Mouse (Mus musculus): Measurements from ENCODE around the gene Myh1. TPM values are rescaled to one million over a fixed set of nuclear protein-coding genes. Genes with fewer than 3 reads are reported as not detected.

The Myh1 gene
- 1 to 10 TPM in 1 of 4 experiments, under 1 TPM in 3; 0.29 to 1.2 (median 0.54) TPM for total RNA-seq (2022)

- DNase-seq (ENCODE audit: low spot score): no peak
These were observed at the start of gene Myh1 for GRCm38 (mm10) chr11:67199752-67200151. Gene Myh1 (plus strand): TSS chr11:67200052.

- DNase-seq (ENCODE audit: low spot score): no peak
These were observed 49.6 kb upstream of the Myh1 start for GRCm38 (mm10) chr11:67150237-67150636.

- no peak for DNase-seq (ENCODE audit: low spot score)
These were observed 48.7 kb upstream of the Myh1 start for GRCm38 (mm10) chr11:67151159-67151558.

GRCm38 (mm10) chr11:67151651-67152630 is 47.9 kb upstream of the Myh1 start:
- DNase-seq (ENCODE audit: low spot score): no peak

- no peak for DNase-seq (ENCODE audit: low spot score)
These were observed 46.7 kb upstream of the Myh1 start for GRCm38 (mm10) chr11:67153123-67153522.

- DNase-seq (ENCODE audit: low spot score): no peak
These were observed 46.0 kb upstream of the Myh1 start for GRCm38 (mm10) chr11:67153843-67154242.

- no peak for DNase-seq (ENCODE audit: low spot score)
These were observed 44.2 kb upstream of the Myh1 start for GRCm38 (mm10) chr11:67155650-67156049.

GRCm38 (mm10) chr11:67160131-67160530 is 39.7 kb upstream of the Myh1 start:
- DNase-seq (ENCODE audit: low spot score): no peak

GRCm38 (mm10) chr11:67163701-67164100 is 36.2 kb upstream of the Myh1 start:
- DNase-seq (ENCODE audit: low spot score): no peak

- no peak for DNase-seq (ENCODE audit: low spot score)
These were observed 35.0 kb upstream of the Myh1 start for GRCm38 (mm10) chr11:67164851-67165250.

- peak; percentile 4 for DNase-seq (ENCODE audit: low spot score)
These were observed 30.6 kb upstream of the Myh1 start for GRCm38 (mm10) chr11:67169301-67169700.

- DNase-seq (ENCODE audit: low spot score): no peak
These were observed 29.1 kb upstream of the Myh1 start, which contains the start of gene Myh2 for GRCm38 (mm10) chr11:67170727-67171126. Gene Myh2 (plus strand): TSS chr11:67171027.

- DNase-seq (ENCODE audit: low spot score): no peak
These were observed 27.4 kb upstream of the Myh1 start for GRCm38 (mm10) chr11:67172439-67172838.

- DNase-seq (ENCODE audit: low spot score): no peak
These were observed 23.5 kb upstream of the Myh1 start for GRCm38 (mm10) chr11:67176376-67176775.

- no peak for DNase-seq (ENCODE audit: low spot score)
These were observed 9.5 kb upstream of the Myh1 start for GRCm38 (mm10) chr11:67190316-67190715.

- DNase-seq (ENCODE audit: low spot score): no peak
These were observed 9.0 kb upstream of the Myh1 start for GRCm38 (mm10) chr11:67190814-67191213.

- no peak for DNase-seq (ENCODE audit: low spot score)
These were observed 8.4 kb upstream of the Myh1 start for GRCm38 (mm10) chr11:67191496-67191895.

GRCm38 (mm10) chr11:67199321-67199720 is 531 bp upstream of the Myh1 start:
- DNase-seq (ENCODE audit: low spot score): no peak

GRCm38 (mm10) chr11:67204766-67205165 is 4.9 kb downstream of the Myh1 start:
- no peak for DNase-seq (ENCODE audit: low spot score)

- DNase-seq (ENCODE audit: low spot score): no peak
These were observed 22.0 kb downstream of the Myh1 start for GRCm38 (mm10) chr11:67221803-67222202.

GRCm38 (mm10) chr11:67224466-67224865 is 24.6 kb downstream of the Myh1 start:
- no peak for DNase-seq (ENCODE audit: low spot score)

- no peak for DNase-seq (ENCODE audit: low spot score)
These were observed 28.9 kb downstream of the Myh1 start for GRCm38 (mm10) chr11:67228731-67229130.

- no peak for DNase-seq (ENCODE audit: low spot score)
These were observed 29.3 kb downstream of the Myh1 start for GRCm38 (mm10) chr11:67229166-67229565.
